Mouse (Mus musculus) testis, adult 2 months (tissue): ENCODE results near the gene Pklr. TPM values are rescaled to one million over a fixed set of nuclear protein-coding genes. Genes with fewer than 3 reads are reported as not detected.

ENCODE experiments used
- H3K27ac ChIP-seq: fragments of 200-500 bp; 2 replicates; pipeline ENCODE4 v1.5.1; 2012; ENCODE audit warnings: low read depth, low read length; ENCODE audit not compliant: control insufficient read depth, insufficient read depth
- H3K27me3 ChIP-seq: fragments of 200-500 bp; 2 replicates; pipeline ENCODE4 v1.6.1; 2012; ENCODE audit warnings: mild to moderate bottlenecking, low read length, moderate library complexity; ENCODE audit not compliant: control insufficient read depth, insufficient read depth
- H3K36me3 ChIP-seq: fragments of 200-500 bp; 2 replicates; pipeline ENCODE4 v1.6.1; 2012; ENCODE audit warnings: mild to moderate bottlenecking, low read length; ENCODE audit not compliant: control insufficient read depth, insufficient read depth
- H3K4me1 ChIP-seq: fragments of 200-500 bp; 2 replicates; pipeline ENCODE4 v1.6.1; 2012; ENCODE audit warnings: low read length; ENCODE audit not compliant: control insufficient read depth, insufficient read depth
- H3K4me3 ChIP-seq: fragments of 200-500 bp; 2 replicates; pipeline ENCODE4 v1.5.1; 2012; ENCODE audit warnings: low read depth, mild to moderate bottlenecking, low read length, moderate library complexity, mixed read lengths; ENCODE audit not compliant: control insufficient read depth
- CTCF ChIP-seq: fragments of 200-500 bp; IDR thresholded peaks from 2 replicates; pipeline ENCODE4 v1.5.1; 2012; ENCODE audit warnings: low read depth, mild to moderate bottlenecking, inconsistent platforms, low read length, moderate library complexity; ENCODE audit not compliant: control insufficient read depth, insufficient read depth, insufficient replicate concordance
- POLR2A ChIP-seq: fragments of 200-500 bp; IDR thresholded peaks from 2 replicates; pipeline ENCODE4 v1.6.1; 2012; ENCODE audit warnings: low read depth, mild to moderate bottlenecking, inconsistent platforms, low read length, moderate library complexity; ENCODE audit not compliant: control insufficient read depth
- polyA plus RNA-seq: library from polyadenylated mRNA; depleted of rRNA; stranded (reverse); fragments of >200 nt; gene quantifications from 2 replicates; pipeline ENCODE4 v1.2.3, GENCODE M21; 2012; rRNA removed

Gene Pklr
- polyA plus RNA-seq, 1 experiment: not detected

DNA sequence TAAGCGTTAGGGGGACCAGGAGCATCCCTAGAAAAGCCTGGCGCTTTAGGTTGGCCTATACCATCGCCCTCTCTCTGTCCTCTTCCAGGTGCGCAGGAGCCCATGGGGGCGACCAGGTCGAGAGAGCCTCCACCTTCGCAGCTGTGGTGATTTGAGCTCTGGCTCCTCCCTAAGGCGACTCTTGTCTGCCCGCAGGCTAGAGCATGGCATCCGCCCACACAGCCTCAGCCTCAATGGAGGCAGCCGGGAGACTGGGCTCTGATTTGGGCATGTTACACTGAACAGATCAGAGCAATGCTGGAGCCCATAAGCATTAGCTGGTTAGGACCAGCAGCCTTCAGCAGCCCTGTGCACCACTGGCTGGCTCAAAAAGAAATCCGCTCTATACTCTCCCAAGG, 52.5 kb downstream of the Pklr start:
- no peaks in the 10 kb centered on the region for H3K27me3 ChIP-seq
- no peak overlapping the region for H3K27ac ChIP-seq
- peaks cover 10% of the 10 kb centered on the region for H3K4me1 ChIP-seq
- H3K4me3 ChIP-seq: no peak overlapping the region
- no peak for TF ChIP-seq CTCF
- no peak for TF ChIP-seq POLR2A
- no peaks in the 10 kb centered on the region for H3K36me3 ChIP-seq

DNA sequence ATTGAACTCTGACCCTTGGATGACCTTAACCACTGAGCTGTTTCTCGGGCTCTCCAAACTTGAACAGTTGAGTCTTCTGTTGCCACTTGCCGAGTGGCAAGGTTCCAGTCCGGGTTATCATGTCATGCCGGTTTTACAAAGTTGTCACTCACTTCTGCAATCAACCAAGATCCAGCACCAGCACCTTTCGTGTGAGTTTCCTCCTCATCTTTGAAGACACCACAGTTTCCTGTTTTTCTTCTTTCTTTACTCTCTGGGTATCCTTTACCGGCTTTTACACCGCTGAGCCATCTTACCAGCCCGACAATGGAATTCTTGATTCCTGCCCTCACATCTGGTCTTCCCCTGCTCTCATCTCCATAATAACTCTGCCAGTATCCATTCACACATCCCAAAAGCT, 54.5 kb downstream of the Pklr start:
- Histone ChIP-seq H3K4me3 (no peak overlapping the region), H3K4me1 (peaks cover 10% of the 10 kb centered on the region), H3K27ac (no peak overlapping the region), H3K27me3 (no peaks in the 10 kb centered on the region), H3K36me3 (no peaks in the 10 kb centered on the region)
- no peak for TF ChIP-seq POLR2A
- no peak for TF ChIP-seq CTCF

DNA sequence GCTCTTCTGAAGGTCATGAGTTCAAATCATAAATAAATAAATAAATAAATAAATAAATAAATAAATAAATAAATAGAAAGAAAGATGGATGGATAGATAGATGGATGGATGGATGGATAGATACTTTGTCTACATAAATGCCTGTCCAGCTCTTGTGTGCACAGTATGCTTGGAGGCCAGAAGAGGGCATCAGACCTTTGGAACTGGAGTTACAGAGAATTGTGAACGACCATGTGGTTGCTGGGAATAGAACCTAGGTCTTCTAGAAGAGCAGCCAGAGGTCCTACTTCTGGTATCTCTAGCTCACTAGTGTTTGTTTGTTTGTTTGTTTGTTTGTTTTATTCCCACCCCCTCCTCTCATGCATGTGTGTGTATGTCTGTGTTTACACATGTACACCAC, 57.4 kb downstream of the Pklr start:
- H3K27ac ChIP-seq: no peak overlapping the region
- no peaks in the 10 kb centered on the region for H3K27me3 ChIP-seq
- H3K36me3 ChIP-seq: no peaks in the 10 kb centered on the region
- H3K4me3 ChIP-seq: no peak overlapping the region
- no peak for TF ChIP-seq POLR2A
- no peak for TF ChIP-seq CTCF
- H3K4me1 ChIP-seq: peaks cover 7% of the 10 kb centered on the region

GRCm38 (mm10) chr3:89193853-89194252, 57.9 kb downstream of the Pklr start:
- Histone ChIP-seq H3K36me3 (no peaks in the 10 kb centered on the region), H3K27me3 (no peaks in the 10 kb centered on the region), H3K4me1 (peaks cover 7% of the 10 kb centered on the region), H3K27ac (no peak overlapping the region), H3K4me3 (no peak overlapping the region)
- no peak for TF ChIP-seq POLR2A
- TF ChIP-seq CTCF: no peak

Other genes starting within 250 kb of the Pklr start
- 224 and 232 TPM in 2 replicates for gene Msto1, start 222.1 kb upstream of the Pklr start, polyA plus RNA-seq
- gene Ash1l, start 185.5 kb upstream of the Pklr start, polyA plus RNA-seq: 5.6 and 6.1 TPM in 2 replicates
- gene Dap3, start 185.0 kb upstream of the Pklr start, polyA plus RNA-seq: 181 and 189 TPM in 2 replicates
- gene Rusc1, start 42.8 kb upstream of the Pklr start, polyA plus RNA-seq: 7.3 and 9.0 TPM in 2 replicates
- gene Gm43738, start 35.0 kb upstream of the Pklr start, polyA plus RNA-seq: not detected in 2 replicates
- 109 and 114 TPM in 2 replicates for gene Fdps, start 34.2 kb upstream of the Pklr start, polyA plus RNA-seq
- 1.7 and 2.2 TPM in 2 replicates for gene Hcn3, start 24.1 kb downstream of the Pklr start, polyA plus RNA-seq
- 48.3 and 50.6 TPM in 2 replicates for gene Clk2, start 28.7 kb downstream of the Pklr start, polyA plus RNA-seq
- gene Scamp3, start 41.3 kb downstream of the Pklr start, polyA plus RNA-seq: 70.9 and 73.0 TPM in 2 replicates
- gene Fam189b, start 47.0 kb downstream of the Pklr start, polyA plus RNA-seq: 5.7 and 7.1 TPM in 2 replicates
- gene Gba, start 66.8 kb downstream of the Pklr start, polyA plus RNA-seq: 17.4 and 19.9 TPM in 2 replicates
- 66.6 and 73.2 TPM in 2 replicates for gene Thbs3, start 79.0 kb downstream of the Pklr start, polyA plus RNA-seq
- 482 and 525 TPM in 2 replicates for gene Mtx1, start 90.9 kb downstream of the Pklr start, polyA plus RNA-seq
- 35.1 and 38.3 TPM in 2 replicates for gene Muc1, start 92.9 kb downstream of the Pklr start, polyA plus RNA-seq
- 30.7 and 43.7 TPM in 2 replicates for gene Krtcap2, start 109.8 kb downstream of the Pklr start, polyA plus RNA-seq
- 27.7 and 27.9 TPM in 2 replicates for gene Trim46, start 110.2 kb downstream of the Pklr start, polyA plus RNA-seq
- gene Dpm3, start 123.2 kb downstream of the Pklr start, polyA plus RNA-seq: 42.2 and 53.9 TPM in 2 replicates
- 9.7 and 12.7 TPM in 2 replicates for gene Slc50a1, start 134.4 kb downstream of the Pklr start, polyA plus RNA-seq
- gene Efna1, start 145.0 kb downstream of the Pklr start, polyA plus RNA-seq: 1.1 and 1.7 TPM in 2 replicates
- gene Efna3, start 186.8 kb downstream of the Pklr start, polyA plus RNA-seq: 9.9 and 13.3 TPM in 2 replicates
- 1.1 and 1.6 TPM in 2 replicates for gene Efna4, start 201.9 kb downstream of the Pklr start, polyA plus RNA-seq
- gene Adam15, start 213.9 kb downstream of the Pklr start, polyA plus RNA-seq: 39.7 and 51.1 TPM in 2 replicates
- 108 and 110 TPM in 2 replicates for gene Dcst2, start 225.8 kb downstream of the Pklr start, polyA plus RNA-seq
- gene Dcst1, start 229.1 kb downstream of the Pklr start, polyA plus RNA-seq: 74.5 and 81.0 TPM in 2 replicates